Mouse (Mus musculus) T-helper 17 cell (primary cell): ENCODE data around the gene Tldc2.

Experiments
- in situ Hi-C, 2 experiments: fragments of 300-600 bp; cut with MboI, MseI; formaldehyde crosslinking; loops; 1 replicate in 1 of 2; 2 replicates in 1 of 2; pipeline ENCODE4 v1.15.1; 2025; ENCODE audit warnings: high pct_unique_total_duplicates in 2 of 2

The Tldc2 gene

DNA sequence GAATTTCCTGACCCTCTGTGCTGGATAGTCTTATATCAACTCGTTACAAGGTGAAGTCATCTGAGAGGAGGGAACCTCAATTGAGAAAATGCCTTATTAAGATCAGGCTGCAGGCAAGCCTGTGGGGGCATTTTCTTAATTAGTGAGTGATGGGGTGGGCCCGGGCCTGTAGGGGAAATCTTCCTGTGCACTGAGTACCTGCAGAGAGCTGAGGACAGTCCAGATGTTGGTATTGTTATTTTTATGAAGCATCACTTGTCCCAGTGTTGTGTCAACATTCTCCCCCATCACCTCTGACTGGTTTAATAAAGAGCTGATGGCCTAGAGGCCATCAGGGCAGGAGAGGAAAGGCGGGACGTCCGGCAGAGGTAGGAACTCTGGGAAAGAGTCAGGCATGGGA is 57.3 kb downstream of the Tldc2 start:
- in situ Hi-C loops: no loop called here

DNA sequence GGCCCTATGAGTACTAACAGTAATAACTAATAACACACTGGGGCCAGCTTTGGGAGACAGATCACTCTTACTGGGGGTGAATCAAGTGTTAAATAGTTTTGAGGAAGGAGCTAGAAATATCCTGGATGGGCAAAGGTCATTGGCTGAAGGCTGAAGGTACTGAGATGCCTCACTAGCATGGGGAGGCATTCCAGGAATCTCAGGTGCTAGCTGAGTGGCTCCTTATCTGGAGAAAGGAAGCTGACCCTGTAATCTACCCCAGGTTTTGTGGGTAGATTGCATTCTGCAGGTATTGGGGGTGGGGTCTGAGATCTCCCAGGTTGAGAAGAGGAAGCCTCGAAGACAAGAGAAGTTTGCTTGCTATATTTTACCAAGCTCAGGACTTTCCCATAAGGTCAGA is 58.3 kb downstream of the Tldc2 start:
- in situ Hi-C loops: no loop called here
